Mouse (Mus musculus) spleen, adult 2 months (tissue): ENCODE measurements at regions not wholly inside any gene's neighbourhood (a gene's known extent, or its start where the extent isn't known, plus 50 kb on each side); places are given as distances from the start of the nearest gene placed in this dataset.

Experiments
- CTCF ChIP-seq: fragments of 200-500 bp; IDR thresholded peaks from 2 replicates; pipeline ENCODE4 v1.5.1; 2011; ENCODE audit warnings: mild to moderate bottlenecking, inconsistent platforms; ENCODE audit not compliant: insufficient read depth, insufficient read length, insufficient replicate concordance; ENCODE audit errors: extremely low read depth
- POLR2A ChIP-seq: fragments of 200-500 bp; IDR thresholded peaks from 2 replicates; pipeline ENCODE4 v1.6.1; 2011; ENCODE audit warnings: low read depth, low read length, inconsistent platforms

GRCm38 (mm10) chr1:122453617-122454016 is 885.8 kb upstream of the Ddx18 start:
- TF ChIP-seq POLR2A (no peak), CTCF (no peak)
